Mouse (Mus musculus): ENCODE data around the gene Rrad. TPM values are rescaled to one million over a fixed set of nuclear protein-coding genes. Genes with fewer than 3 reads are reported as not detected.
"Not testable (repeated sequence)": the region's sequence is repeated elsewhere in the genome, so short reads cannot be mapped to it uniquely, and the experiment has no call there.

The Rrad gene
- 1.2 and 1.5 TPM in 2 replicates for polyA plus RNA-seq (2016; fragmentation: Nextera tagmentation; extraction: Ambion mirVana)

GRCm38 (mm10) chr8:104630981-104631663 lies at the start of gene Rrad:
TSS of gene Rrad (minus strand) at chr8:104631327.
- peaks cover 13% of the 10 kb centered on the region for H3K36me3 ChIP-seq
- H3K9me3 ChIP-seq: no peaks in the 10 kb centered on the region
- H3K27me3 ChIP-seq (ENCODE audit: insufficient read depth, poor library complexity, severe bottlenecking): peaks cover 43% of the 10 kb centered on the region
- H3K27ac ChIP-seq: peak within 1 kb of the TSS; percentile 70; the same call in 1 of the 2 replicates
- peak within 1 kb of the TSS; percentile 54 for H3K4me3 ChIP-seq
- WGBS: 2% methylated on average over 25 of the region's 28 CpGs
- peaks cover 27% of the 10 kb centered on the region for H3K4me1 ChIP-seq (replicated peaks)
- DNase-seq (ENCODE audit: low spot score): peak; percentile 51

DNA sequence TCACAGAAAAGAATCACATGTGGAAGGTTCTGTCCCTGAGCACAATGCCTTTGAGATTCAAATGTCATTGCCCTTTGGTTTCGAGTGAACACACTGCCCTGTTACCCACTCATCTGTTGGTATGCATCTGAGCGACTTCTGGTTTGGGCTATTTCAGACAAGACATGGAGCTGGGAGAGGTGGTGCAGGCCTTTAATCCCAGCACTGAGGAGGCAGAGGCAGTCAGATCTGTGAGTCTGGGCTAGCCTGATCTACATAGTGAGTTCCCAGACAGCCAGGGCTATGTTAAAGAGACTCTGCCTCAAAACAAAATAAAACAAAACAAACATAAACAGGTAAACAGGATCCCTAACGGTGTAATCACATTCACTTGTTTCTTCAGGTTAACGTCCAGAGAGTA lies 24.5 kb upstream of the Rrad start:
- 75% methylated on average over 4 of the region's 4 CpGs for WGBS
- Histone ChIP-seq H3K9me3 (no peaks in the 10 kb centered on the region), H3K4me3 (no peak overlapping the region), H3K36me3 (no peaks in the 10 kb centered on the region), H3K4me1 (replicated peaks) (no peaks in the 10 kb centered on the region), H3K27me3 (ENCODE audit: insufficient read depth, poor library complexity, severe bottlenecking) (no peaks in the 10 kb centered on the region), H3K27ac (no peak overlapping the region)
- DNase-seq (ENCODE audit: low spot score): no peak

- Histone ChIP-seq H3K4me3 (no peak overlapping the region), H3K27me3 (ENCODE audit: insufficient read depth, poor library complexity, severe bottlenecking) (no peaks in the 10 kb centered on the region), H3K36me3 (no peaks in the 10 kb centered on the region), H3K27ac (no peak overlapping the region), H3K9me3 (no peaks in the 10 kb centered on the region), H3K4me1 (replicated peaks) (no peaks in the 10 kb centered on the region)
- WGBS: 4% methylated on average over 3 of the region's 3 CpGs
- DNase-seq (ENCODE audit: low spot score): peak; percentile 66
Observed at GRCm38 (mm10) chr8:104654984-104655383, 23.9 kb upstream of the Rrad start.

GRCm38 (mm10) chr8:104644187-104644586 lies 13.1 kb upstream of the Rrad start:
- not testable (repeated sequence) for H3K27me3 ChIP-seq (ENCODE audit: insufficient read depth, poor library complexity, severe bottlenecking); H3K9me3 ChIP-seq; H3K4me3 ChIP-seq; DNase-seq (ENCODE audit: low spot score); H3K27ac ChIP-seq
- Histone ChIP-seq H3K36me3 (peaks cover 10% of the 10 kb centered on the region), H3K4me1 (replicated peaks) (peaks cover 20% of the 10 kb centered on the region)
- WGBS: 76% methylated on average over 3 of the region's 3 CpGs

- 75% methylated on average over 6 of the region's 6 CpGs for WGBS
- peaks cover 24% of the 10 kb centered on the region for H3K36me3 ChIP-seq
- peaks cover 20% of the 10 kb centered on the region for H3K4me1 ChIP-seq (replicated peaks)
- peak overlapping the region; percentile 92 for H3K4me3 ChIP-seq
- DNase-seq (ENCODE audit: low spot score): no peak
- no peaks in the 10 kb centered on the region for H3K27me3 ChIP-seq (ENCODE audit: insufficient read depth, poor library complexity, severe bottlenecking)
- H3K9me3 ChIP-seq: no peaks in the 10 kb centered on the region
- H3K27ac ChIP-seq: peak overlapping the region; percentile 90
Observed at GRCm38 (mm10) chr8:104642324-104642654, 11.2 kb upstream of the Rrad start.

GRCm38 (mm10) chr8:104641426-104642323 lies 10.5 kb upstream of the Rrad start, which contains the start of gene Ciao2b:
TSS of gene Ciao2b (minus strand) at chr8:104641965.
- H3K27ac ChIP-seq: peak within 1 kb of the TSS; percentile 90
- peak; percentile 88 for DNase-seq (ENCODE audit: low spot score)
- peaks cover 24% of the 10 kb centered on the region for H3K36me3 ChIP-seq
- peak within 1 kb of the TSS; percentile 92 for H3K4me3 ChIP-seq
- WGBS: under 1% methylated on average over 66 of the region's 66 CpGs
- H3K27me3 ChIP-seq (ENCODE audit: insufficient read depth, poor library complexity, severe bottlenecking): no peaks in the 10 kb centered on the region
- no peaks in the 10 kb centered on the region for H3K9me3 ChIP-seq
- peaks cover 20% of the 10 kb centered on the region for H3K4me1 ChIP-seq (replicated peaks)

GRCm38 (mm10) chr8:104640831-104641370 lies 9.8 kb upstream of the Rrad start:
- Histone ChIP-seq H3K27ac (peak overlapping the region; percentile 90), H3K4me3 (peak overlapping the region; percentile 92), H3K36me3 (peaks cover 26% of the 10 kb centered on the region), H3K27me3 (ENCODE audit: insufficient read depth, poor library complexity, severe bottlenecking) (no peaks in the 10 kb centered on the region), H3K9me3 (no peaks in the 10 kb centered on the region), H3K4me1 (replicated peaks) (peaks cover 20% of the 10 kb centered on the region)
- DNase-seq (ENCODE audit: low spot score): no peak
- WGBS: 10% methylated on average over 25 of the region's 25 CpGs

GRCm38 (mm10) chr8:104640241-104640640 lies 9.1 kb upstream of the Rrad start:
- Histone ChIP-seq H3K27ac (no peak overlapping the region), H3K36me3 (peaks cover 32% of the 10 kb centered on the region), H3K4me3 (peak overlapping the region; percentile 92), H3K4me1 (replicated peaks) (peaks cover 20% of the 10 kb centered on the region), H3K9me3 (no peaks in the 10 kb centered on the region), H3K27me3 (ENCODE audit: insufficient read depth, poor library complexity, severe bottlenecking) (no peaks in the 10 kb centered on the region)
- 90% methylated on average over 7 of the region's 7 CpGs for WGBS
- no peak for DNase-seq (ENCODE audit: low spot score)

- WGBS: 89% methylated on average over 6 of the region's 6 CpGs
- Histone ChIP-seq H3K36me3 (peaks cover 37% of the 10 kb centered on the region), H3K27me3 (ENCODE audit: insufficient read depth, poor library complexity, severe bottlenecking) (no peaks in the 10 kb centered on the region), H3K9me3 (no peaks in the 10 kb centered on the region), H3K4me1 (replicated peaks) (peaks cover 20% of the 10 kb centered on the region), H3K4me3 (no peak overlapping the region), H3K27ac (no peak overlapping the region)
- DNase-seq (ENCODE audit: low spot score): no peak
Observed at GRCm38 (mm10) chr8:104638010-104638409, 6.9 kb upstream of the Rrad start.

DNA sequence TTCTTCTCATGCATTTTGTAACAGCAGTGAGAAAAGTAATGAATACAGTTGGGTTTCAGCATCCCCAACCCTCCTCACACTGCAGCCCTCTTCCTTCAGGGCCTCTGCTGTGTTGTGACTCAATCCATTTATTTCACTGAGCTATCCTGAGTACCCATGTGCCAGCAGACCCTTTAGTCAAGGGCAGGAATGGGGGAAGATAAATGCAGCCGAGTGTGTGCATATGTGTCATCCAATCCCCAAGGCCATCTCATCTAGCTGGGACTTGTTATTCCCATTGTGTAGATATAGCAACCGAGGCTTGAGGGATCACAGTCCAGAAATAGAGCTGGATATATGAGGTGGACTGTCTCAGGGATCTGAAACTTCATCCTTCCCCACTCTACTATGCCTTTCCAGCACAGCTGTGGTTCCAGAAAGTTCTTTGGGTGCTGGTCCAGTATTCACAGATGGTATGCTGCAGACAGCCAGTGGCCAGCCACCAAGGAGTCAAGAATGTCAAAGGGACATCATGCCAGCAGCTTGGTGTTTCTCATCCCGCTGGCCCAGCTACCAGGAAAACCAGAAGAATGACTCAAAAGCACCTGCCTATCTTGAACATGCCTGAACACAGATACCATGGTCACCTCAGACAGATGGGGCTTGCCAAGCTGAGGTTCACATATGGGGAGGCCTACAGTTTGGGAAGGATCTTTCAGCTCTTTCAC lies 4.0 kb upstream of the Rrad start:
- no peaks in the 10 kb centered on the region for H3K9me3 ChIP-seq
- no peak overlapping the region for H3K27ac ChIP-seq
- H3K4me1 ChIP-seq (replicated peaks): peaks cover 20% of the 10 kb centered on the region
- no peak for DNase-seq (ENCODE audit: low spot score)
- peaks cover 36% of the 10 kb centered on the region for H3K36me3 ChIP-seq
- 92% methylated on average over 3 of the region's 3 CpGs for WGBS
- no peak overlapping the region for H3K4me3 ChIP-seq
- peaks cover 24% of the 10 kb centered on the region for H3K27me3 ChIP-seq (ENCODE audit: insufficient read depth, poor library complexity, severe bottlenecking)

DNA sequence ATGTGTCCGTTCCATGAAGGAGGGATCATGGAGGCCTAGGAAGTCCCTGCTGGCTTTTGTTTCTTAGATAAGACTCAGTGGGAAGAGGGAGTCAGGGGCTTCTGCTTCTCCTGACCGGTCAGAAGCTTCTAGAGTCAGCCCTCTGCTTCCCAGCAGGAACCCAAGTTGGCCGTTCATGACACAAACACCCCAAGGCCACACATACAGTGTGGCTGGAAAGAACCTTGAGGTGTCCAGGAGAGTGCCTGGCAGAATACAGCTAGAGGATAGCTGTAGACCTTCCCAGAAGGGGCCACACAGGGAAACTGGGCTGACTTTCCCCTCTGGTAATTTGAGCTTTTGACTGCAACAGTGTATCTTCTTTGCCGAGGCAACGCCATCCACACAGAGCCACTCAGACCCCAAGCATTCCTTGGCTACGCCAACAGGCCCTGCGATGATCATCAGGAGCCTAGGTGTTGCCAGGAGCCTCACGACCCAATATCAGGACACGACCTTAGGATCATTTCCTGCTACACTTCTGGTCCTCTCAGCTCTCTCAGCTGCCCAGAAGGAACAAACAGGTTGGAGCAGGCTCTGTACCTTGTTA lies 2.1 kb upstream of the Rrad start:
- whole genome bisulfite sequencing: 66% methylated on average over 9 of the region's 9 CpGs
- no peak overlapping the region for H3K4me3 ChIP-seq

DNA sequence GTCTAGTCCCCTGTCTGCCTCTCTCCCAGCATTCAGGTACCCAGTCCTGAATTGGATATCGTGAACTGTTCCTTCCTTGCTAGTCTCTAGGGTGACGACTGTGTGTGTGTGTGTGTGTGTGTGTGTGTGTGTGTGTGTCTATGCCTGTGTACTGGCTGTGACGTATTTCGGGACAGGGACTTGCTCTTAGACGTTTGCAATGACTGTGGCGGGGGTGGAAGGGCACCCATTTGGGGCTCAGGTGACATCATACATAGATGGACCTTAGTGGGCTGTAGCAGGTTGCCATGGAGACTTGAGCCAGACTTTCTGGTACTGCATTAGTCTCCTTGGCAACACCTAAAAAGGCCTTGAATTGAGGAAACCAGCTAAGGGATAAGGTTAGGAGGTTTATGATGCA lies 1.4 kb upstream of the Rrad start:
- 59% methylated on average over 6 of the region's 6 CpGs for WGBS
- DNase-seq (ENCODE audit: low spot score): no peak
- peaks cover 43% of the 10 kb centered on the region for H3K27me3 ChIP-seq (ENCODE audit: insufficient read depth, poor library complexity, severe bottlenecking)
- H3K9me3 ChIP-seq: no peaks in the 10 kb centered on the region
- H3K4me1 ChIP-seq (replicated peaks): peaks cover 27% of the 10 kb centered on the region
- no peak overlapping the region for H3K4me3 ChIP-seq
- H3K27ac ChIP-seq: no peak overlapping the region
- peaks cover 13% of the 10 kb centered on the region for H3K36me3 ChIP-seq

More for the DNA sequence above, 2.1 kb upstream of the Rrad start:
- Histone ChIP-seq H3K27ac (no peak overlapping the region), H3K36me3 (peaks cover 18% of the 10 kb centered on the region), H3K4me1 (replicated peaks) (peaks cover 27% of the 10 kb centered on the region), H3K9me3 (no peaks in the 10 kb centered on the region), H3K27me3 (ENCODE audit: insufficient read depth, poor library complexity, severe bottlenecking) (peaks cover 43% of the 10 kb centered on the region)
- DNase-seq (ENCODE audit: low spot score): no peak

Measured in hindbrain, embryonic 10.5 days (tissue).